Mouse (Mus musculus) intestine, postnatal 0 days (tissue): Measurements from ENCODE around the gene Mark3. TPM values are rescaled to one million over a fixed set of nuclear protein-coding genes. Genes with fewer than 3 reads are reported as not detected.

Experiments used
- ATAC-seq: fragments of 200-750 bp; cut with Nextera tagmentation; 2 replicates; pipeline ENCODE4 v1.8.0; 2017; ENCODE audit warnings: mild to moderate bottlenecking, moderate TSS enrichment, moderate library complexity
- H3K27ac ChIP-seq: fragments of 300-500 bp; sonication (generic); 2 replicates; pipeline ENCODE4 v1.5.1; 2014; ENCODE audit warnings: mild to moderate bottlenecking, low read depth, low read length, moderate library complexity
- H3K27me3 ChIP-seq: fragments of 300-500 bp; sonication (generic); replicated peaks from 2 replicates; pipeline ENCODE4 v1.6.1; 2014; ENCODE audit warnings: low read length, mixed read lengths; ENCODE audit not compliant: control insufficient read depth, insufficient read depth
- H3K36me3 ChIP-seq: fragments of 300-500 bp; sonication (generic); 2 replicates; pipeline ENCODE4 v1.6.1; 2014; ENCODE audit warnings: mild to moderate bottlenecking, moderate library complexity; ENCODE audit not compliant: control insufficient read depth, insufficient read depth
- H3K4me1 ChIP-seq: fragments of 300-500 bp; sonication (generic); replicated peaks from 2 replicates; pipeline ENCODE4 v1.6.1; 2014; ENCODE audit warnings: antibody characterized with exemption, low read length, mixed read lengths; ENCODE audit not compliant: control insufficient read depth, insufficient read depth
- H3K4me2 ChIP-seq: fragments of 300-500 bp; sonication (generic); replicated peaks from 2 replicates; pipeline ENCODE4 v1.6.1; 2014; ENCODE audit warnings: low read depth, mild to moderate bottlenecking, moderate library complexity
- H3K4me3 ChIP-seq: fragments of 300-500 bp; sonication (generic); 2 replicates; pipeline ENCODE4 v1.5.1; 2014; ENCODE audit warnings: low read depth, low read length
- H3K9ac ChIP-seq: fragments of 300-500 bp; sonication (generic); 2 replicates; pipeline ENCODE4 v1.6.1; 2014; ENCODE audit warnings: mild to moderate bottlenecking, low read depth, low read length
- H3K9me3 ChIP-seq: fragments of 300-500 bp; sonication (generic); 2 replicates; pipeline ENCODE4 v1.6.1; 2016; ENCODE audit warnings: mixed run types; ENCODE audit not compliant: control insufficient read depth
- CTCF ChIP-seq: sonication (generic); IDR thresholded peaks from 2 replicates; pipeline ENCODE4 v1.5.1; 2016; ENCODE audit warnings: low read depth, mild to moderate bottlenecking, control low read depth, antibody characterized with exemption, moderate library complexity
- WGBS: fragments of 180-500 bp; shearing (Covaris S2); extraction: QIAGEN DNeasy Blood & Tissue Kit; methylation state at CpG from one replicate; pipeline ENCODE4 v1.1.7; 2014; 5-methylcytosine and 5-hydroxymethylcytosine counted together
- polyA plus RNA-seq: library from polyadenylated mRNA; unstranded; fragments of >200 nt; fragmentation: Nextera tagmentation; extraction: Ambion mirVana; gene quantifications from 2 replicates; pipeline ENCODE4 v1.2.1, GENCODE M21; 2015

The Mark3 gene
- polyA plus RNA-seq: 24.7 and 25.5 TPM in 2 replicates

DNA sequence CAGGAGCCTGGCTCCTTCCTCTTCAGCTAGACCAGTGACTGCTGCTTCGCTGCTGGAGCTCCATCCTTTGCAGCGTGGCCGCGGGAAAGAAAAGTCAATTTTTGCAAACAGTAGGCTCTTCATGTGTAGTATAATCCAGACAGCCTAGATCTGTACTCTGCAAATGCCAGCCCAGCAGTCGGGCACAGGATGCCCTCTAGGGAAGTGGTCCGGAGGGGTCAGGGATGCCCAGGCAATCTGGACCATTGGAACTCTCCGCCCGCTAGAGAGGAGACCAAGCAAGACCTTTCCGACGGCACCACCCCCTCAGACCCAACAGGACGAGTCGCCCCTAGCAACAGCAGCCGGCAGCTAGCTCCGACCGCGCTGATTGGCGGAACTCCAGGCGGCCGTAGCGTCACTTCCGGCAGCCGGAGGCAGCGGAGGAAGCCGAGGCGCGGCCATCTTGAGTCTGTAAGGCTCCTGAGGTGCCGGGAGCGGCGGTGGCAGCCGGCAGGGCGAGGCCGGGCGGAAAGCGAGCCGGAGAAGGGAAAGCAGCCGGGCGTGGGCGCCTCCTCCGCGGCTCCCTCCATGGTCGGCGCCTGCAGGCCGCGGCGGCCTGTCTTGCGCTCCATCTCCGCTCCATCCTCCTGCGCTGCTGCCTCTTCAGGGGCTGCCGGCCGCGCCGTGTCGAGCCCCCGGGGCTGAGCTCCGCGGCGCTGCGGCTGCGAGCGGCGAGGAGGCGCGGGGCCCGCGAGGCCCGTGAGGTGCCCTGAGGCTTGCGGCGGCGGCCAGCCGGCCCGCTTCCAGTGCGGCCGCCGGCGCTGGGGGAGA, at the start of gene Mark3:
Gene Mark3 (plus strand): TSS at position 450 of the 813 bp plus-strand sequence.
- Histone ChIP-seq H3K4me3 (peak within 1 kb of the TSS; percentile 100), H3K27ac (peak within 1 kb of the TSS; percentile 96), H3K27me3 (no peaks in the 10 kb centered on the region), H3K4me2 (peak within 1 kb of the TSS; percentile 90), H3K9me3 (no peaks in the 10 kb centered on the region), H3K36me3 (no peaks in the 10 kb centered on the region), H3K9ac (peak within 1 kb of the TSS; percentile 98), H3K4me1 (peaks cover 9% of the 10 kb centered on the region)
- WGBS: under 1% methylated on average over 70 of the region's 75 CpGs
- TF ChIP-seq CTCF: no peak
- ATAC-seq: peak; percentile 97

- H3K4me2 ChIP-seq: no peak overlapping the region
- H3K9ac ChIP-seq: no peak overlapping the region
- no peak for ATAC-seq
- no peak overlapping the region for H3K4me3 ChIP-seq
- H3K36me3 ChIP-seq: no peaks in the 10 kb centered on the region
- no peaks in the 10 kb centered on the region for H3K9me3 ChIP-seq
- H3K27me3 ChIP-seq: no peaks in the 10 kb centered on the region
- no peaks in the 10 kb centered on the region for H3K4me1 ChIP-seq
- WGBS: 72% methylated on average over 3 of the region's 3 CpGs
- H3K27ac ChIP-seq: no peak overlapping the region
- TF ChIP-seq CTCF: no peak
Observed at GRCm38 (mm10) chr12:111524883-111525282, 49.4 kb upstream of the Mark3 start.

- no peaks in the 10 kb centered on the region for H3K27me3 ChIP-seq
- H3K4me1 ChIP-seq: no peaks in the 10 kb centered on the region
- no peak overlapping the region for H3K27ac ChIP-seq
- ATAC-seq: no peak
- H3K9me3 ChIP-seq: no peaks in the 10 kb centered on the region
- 62% methylated on average over 8 of the region's 8 CpGs for WGBS
- no peak overlapping the region for H3K4me3 ChIP-seq
- TF ChIP-seq CTCF: no peak
- no peak overlapping the region for H3K4me2 ChIP-seq
- no peak overlapping the region for H3K9ac ChIP-seq
- H3K36me3 ChIP-seq: no peaks in the 10 kb centered on the region
Observed at GRCm38 (mm10) chr12:111527643-111528281, 46.6 kb upstream of the Mark3 start.

- Histone ChIP-seq H3K4me2 (no peak overlapping the region), H3K9ac (no peak overlapping the region), H3K27ac (no peak overlapping the region), H3K4me1 (no peaks in the 10 kb centered on the region), H3K27me3 (no peaks in the 10 kb centered on the region), H3K36me3 (no peaks in the 10 kb centered on the region), H3K4me3 (no peak overlapping the region), H3K9me3 (no peaks in the 10 kb centered on the region)
- WGBS: 13% methylated on average over 8 of the region's 8 CpGs
- no peak for ATAC-seq
- TF ChIP-seq CTCF: no peak
Observed at GRCm38 (mm10) chr12:111529192-111529591, 45.1 kb upstream of the Mark3 start.

- 70% methylated on average over 11 of the region's 11 CpGs for WGBS
- Histone ChIP-seq H3K36me3 (no peaks in the 10 kb centered on the region), H3K9me3 (no peaks in the 10 kb centered on the region), H3K4me2 (no peak overlapping the region), H3K27me3 (no peaks in the 10 kb centered on the region), H3K4me3 (no peak overlapping the region), H3K9ac (no peak overlapping the region), H3K27ac (no peak overlapping the region), H3K4me1 (0 out of 2 replicates have a peak, but pooled peaks cover 3% of the 10 kb centered on the region)
- TF ChIP-seq CTCF: no peak
- no peak for ATAC-seq
Observed at GRCm38 (mm10) chr12:111533096-111533794, 41.1 kb upstream of the Mark3 start.

- H3K4me1 ChIP-seq: 0 out of 2 replicates have a peak, but pooled peaks cover 9% of the 10 kb centered on the region
- H3K4me3 ChIP-seq: no peak overlapping the region
- peak overlapping the region; percentile 14; the same call in 1 of the 2 replicates for H3K4me2 ChIP-seq
- no peak overlapping the region for H3K9ac ChIP-seq
- no peaks in the 10 kb centered on the region for H3K27me3 ChIP-seq
- no peak for TF ChIP-seq CTCF
- no peak for ATAC-seq
- peaks cover 12% of the 10 kb centered on the region for H3K36me3 ChIP-seq
- no peaks in the 10 kb centered on the region for H3K9me3 ChIP-seq
- peak overlapping the region; percentile 37; the same call in 1 of the 2 replicates for H3K27ac ChIP-seq
- 27% methylated on average over 6 of the region's 6 CpGs for WGBS
Observed at GRCm38 (mm10) chr12:111535281-111535680, 39.0 kb upstream of the Mark3 start.
